Mouse (Mus musculus): ENCODE measurements around the gene Hnrnpr. TPM values are rescaled to one million over a fixed set of nuclear protein-coding genes. Genes with fewer than 3 reads are reported as not detected.

Hnrnpr gene
- 217 and 281 TPM in 2 replicates for total RNA-seq (2017)

DNA sequence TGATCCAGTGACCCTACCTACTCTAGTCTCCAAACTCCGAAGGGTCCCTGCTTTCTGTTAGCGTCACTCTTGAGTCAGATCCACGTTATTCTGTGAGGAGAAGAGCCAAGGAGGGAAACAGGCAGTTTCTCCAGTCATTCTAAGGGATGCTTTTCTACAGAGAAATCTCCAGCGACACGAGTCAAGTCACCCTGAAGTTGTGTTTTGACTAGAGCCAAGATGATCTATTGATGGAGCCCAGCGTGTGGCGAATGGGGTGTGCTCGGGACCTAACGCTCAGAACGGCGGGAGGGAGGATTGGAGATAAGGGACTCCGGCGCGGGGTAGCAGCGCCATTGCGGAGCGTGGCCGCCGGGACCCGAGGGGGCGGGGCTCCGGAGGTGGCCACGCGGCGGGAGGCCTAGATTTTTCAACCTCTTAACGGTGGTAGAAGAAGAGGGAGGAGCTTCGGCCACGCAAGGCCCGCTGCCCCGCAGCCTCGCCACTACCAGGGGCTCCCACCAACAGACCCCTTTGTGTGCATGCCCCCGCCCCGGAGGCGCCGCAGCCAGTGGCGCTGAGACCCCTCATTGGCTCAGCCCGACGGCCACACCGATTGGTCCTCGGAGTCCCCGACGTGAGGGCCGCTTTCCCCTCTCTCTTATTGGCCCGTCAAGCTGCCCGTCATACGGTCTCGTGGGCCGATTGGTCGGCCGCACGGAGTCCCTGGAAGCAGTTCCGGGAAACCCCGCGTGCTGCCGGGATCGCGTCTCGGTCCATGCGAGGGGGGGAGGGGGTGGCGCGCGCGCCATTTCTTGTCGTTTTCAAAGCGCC lies at the start of gene Hnrnpr:
TSS of gene Hnrnpr (plus strand) at position 714 of the 813 bp plus-strand sequence.
- ATAC-seq (replicated peaks in 1 of 2; ENCODE audit: insufficient read depth in 1 of 2, low FRiP score in 2 of 2, low TSS enrichment in 1 of 2, low read depth in 1 of 2, poor library complexity in 2 of 2, severe bottlenecking in 2 of 2) = peak; percentile 98 to 99

DNA sequence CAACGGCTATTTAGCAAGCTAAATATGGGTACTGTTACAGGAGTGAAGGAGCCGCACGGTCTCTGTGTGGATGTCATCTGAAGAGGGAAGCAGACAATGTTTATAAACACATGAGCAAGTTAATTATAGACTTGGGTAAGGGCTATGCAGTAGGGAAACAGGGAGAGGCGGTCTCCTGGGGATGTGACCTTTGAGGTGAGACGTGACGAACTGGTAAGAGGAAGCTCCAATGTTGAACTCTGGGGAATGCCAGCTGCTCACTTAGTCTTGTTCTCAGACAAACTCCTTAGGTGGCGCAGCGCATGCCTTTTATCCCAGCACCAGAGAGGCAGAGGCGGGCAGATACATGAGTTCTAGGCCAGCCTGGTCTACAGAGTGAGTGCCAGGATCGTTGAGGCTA lies 48.8 kb upstream of the Hnrnpr start:
- ATAC-seq (replicated peaks in 1 of 2; ENCODE audit: insufficient read depth in 1 of 2, low FRiP score in 2 of 2, low TSS enrichment in 1 of 2, low read depth in 1 of 2, poor library complexity in 2 of 2, severe bottlenecking in 2 of 2) = no peak

DNA sequence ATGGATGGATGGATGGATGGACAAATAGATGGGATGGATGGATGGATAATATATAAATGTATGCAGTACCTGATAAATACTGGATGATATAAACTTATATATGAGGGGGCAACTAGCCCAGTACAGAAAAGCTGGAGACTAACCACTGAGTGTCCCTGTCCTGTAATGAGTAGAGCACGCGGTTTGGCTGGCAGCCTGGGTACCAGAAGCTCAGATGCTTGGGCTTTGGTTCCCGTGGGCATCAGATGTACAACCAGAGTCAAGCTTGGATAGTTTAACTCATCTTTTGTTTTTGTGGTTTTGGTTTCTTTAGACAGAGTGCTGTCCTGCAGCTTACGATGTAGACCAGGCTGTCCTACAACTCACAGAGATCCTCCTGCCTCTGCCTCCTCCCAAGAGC lies 47.2 kb upstream of the Hnrnpr start:
- ATAC-seq (replicated peaks in 1 of 2; ENCODE audit: insufficient read depth in 1 of 2, low FRiP score in 2 of 2, low TSS enrichment in 1 of 2, low read depth in 1 of 2, poor library complexity in 2 of 2, severe bottlenecking in 2 of 2) = no peak

DNA sequence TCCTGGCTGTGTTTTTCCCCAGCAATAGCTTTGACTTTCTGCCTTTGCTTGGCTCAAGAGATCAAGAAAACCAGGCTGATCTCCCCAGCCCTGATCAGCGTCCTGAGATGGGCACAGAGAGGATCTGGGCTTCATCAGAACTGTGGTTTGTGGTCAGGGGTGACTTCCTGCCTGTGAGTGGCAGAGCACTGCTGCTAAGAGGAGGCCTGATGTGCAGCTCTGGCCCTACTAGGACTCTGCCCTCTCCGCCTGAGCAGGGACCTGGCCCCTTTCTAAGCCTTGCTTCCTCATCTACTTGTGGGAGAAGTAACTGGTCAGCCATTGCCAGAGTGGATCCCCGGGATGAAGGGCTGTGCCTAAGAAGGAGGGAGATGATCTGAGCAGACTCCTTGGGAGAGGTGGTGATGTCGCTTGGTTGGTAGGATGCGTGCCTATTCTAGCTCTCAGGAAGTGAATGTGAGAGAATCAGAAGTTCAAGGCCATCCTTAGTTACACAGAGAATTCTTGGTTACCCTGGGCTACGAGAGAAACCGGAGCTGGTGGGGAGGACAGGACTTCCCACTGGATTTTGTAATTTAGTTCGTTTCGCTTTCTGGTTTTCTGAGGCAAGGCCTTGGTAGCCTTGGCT lies 43.9 kb upstream of the Hnrnpr start:
- peak; percentile 95 to 96 for ATAC-seq (replicated peaks in 1 of 2; ENCODE audit: insufficient read depth in 1 of 2, low FRiP score in 2 of 2, low TSS enrichment in 1 of 2, low read depth in 1 of 2, poor library complexity in 2 of 2, severe bottlenecking in 2 of 2)

DNA sequence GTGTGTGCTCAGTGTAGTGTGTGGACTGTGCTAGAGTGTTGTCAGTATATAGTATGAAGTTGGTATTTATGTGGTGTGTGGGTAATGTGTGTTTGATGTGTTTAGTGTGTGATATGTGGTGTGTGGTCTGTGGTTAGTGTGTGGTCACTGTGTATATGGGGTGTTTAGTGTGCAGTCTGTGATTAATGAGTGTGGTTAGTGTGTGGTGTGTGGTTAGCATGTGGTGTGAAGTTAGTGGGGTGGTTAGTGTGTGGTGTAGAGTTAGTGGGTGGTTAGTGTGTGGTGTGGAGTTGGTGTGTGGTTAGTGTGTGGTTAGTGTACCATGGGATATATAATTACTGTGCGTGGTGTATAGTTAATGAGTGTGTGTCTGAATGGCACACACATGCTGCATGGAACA lies 41.8 kb upstream of the Hnrnpr start:
- ATAC-seq (replicated peaks in 1 of 2; ENCODE audit: insufficient read depth in 1 of 2, low FRiP score in 2 of 2, low TSS enrichment in 1 of 2, low read depth in 1 of 2, poor library complexity in 2 of 2, severe bottlenecking in 2 of 2) = no peak

DNA sequence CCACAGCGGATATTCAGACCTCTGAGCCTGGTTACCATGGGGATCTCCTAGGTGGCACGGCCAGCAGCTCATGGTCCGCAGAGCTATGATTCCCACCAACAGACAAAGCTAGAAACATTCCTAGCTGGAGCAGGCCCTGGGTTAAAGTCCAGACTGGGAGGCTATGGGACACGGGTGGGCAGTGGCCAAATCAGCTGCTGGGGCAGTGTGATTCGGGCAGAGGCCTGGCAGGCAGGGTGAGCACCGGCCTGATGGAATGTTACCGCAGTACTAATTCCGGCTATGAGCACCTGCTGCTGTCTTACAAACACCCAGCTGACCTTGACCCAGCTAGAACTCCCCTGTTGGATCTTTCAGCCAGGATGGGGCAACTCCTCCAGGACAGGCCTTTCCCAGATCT lies 40.1 kb upstream of the Hnrnpr start:
- ATAC-seq (replicated peaks in 1 of 2; ENCODE audit: insufficient read depth in 1 of 2, low FRiP score in 2 of 2, low TSS enrichment in 1 of 2, low read depth in 1 of 2, poor library complexity in 2 of 2, severe bottlenecking in 2 of 2) = no peak

DNA sequence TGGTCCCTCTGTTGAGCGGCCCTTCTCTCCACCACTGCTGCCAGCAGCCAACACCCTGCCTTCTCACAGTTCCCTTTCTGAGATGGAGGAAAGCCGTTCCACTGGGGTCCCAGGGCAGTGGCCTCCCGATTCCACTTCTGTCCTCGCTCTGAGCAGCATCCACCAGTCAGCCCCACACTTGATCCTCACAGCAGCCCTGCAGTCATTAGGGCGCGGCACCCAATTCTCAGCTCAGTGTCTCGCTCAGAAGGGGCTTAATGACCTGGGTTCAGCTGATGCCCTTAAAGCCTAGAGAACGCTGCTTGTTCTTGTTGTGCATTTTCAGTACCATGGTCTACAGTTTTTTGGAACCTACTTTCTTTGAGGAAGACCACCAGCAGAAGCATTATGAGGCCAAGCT lies 29.6 kb upstream of the Hnrnpr start:
- ATAC-seq (replicated peaks in 1 of 2; ENCODE audit: insufficient read depth in 1 of 2, low FRiP score in 2 of 2, low TSS enrichment in 1 of 2, low read depth in 1 of 2, poor library complexity in 2 of 2, severe bottlenecking in 2 of 2) = no peak

DNA sequence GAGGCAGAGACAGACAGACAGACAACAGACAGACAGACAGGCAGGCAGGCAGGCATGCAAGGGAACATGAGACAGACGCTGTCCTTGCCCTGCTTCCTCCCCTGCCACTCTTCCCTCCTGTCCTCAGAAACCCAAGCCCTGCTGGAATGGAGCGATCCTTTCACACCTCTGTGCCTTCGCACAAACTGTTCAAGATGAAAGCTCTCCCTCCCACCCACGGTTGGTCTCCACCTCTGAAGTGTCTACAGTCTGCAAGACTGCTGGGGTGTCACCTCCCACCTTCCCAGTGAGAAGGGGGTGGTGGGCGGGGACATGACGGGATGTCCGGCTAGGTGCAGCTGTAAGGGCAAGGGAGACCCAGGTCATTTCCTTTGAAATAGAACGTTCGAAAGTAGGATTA lies 29.1 kb upstream of the Hnrnpr start:
- no peak for ATAC-seq (replicated peaks in 1 of 2; ENCODE audit: insufficient read depth in 1 of 2, low FRiP score in 2 of 2, low TSS enrichment in 1 of 2, low read depth in 1 of 2, poor library complexity in 2 of 2, severe bottlenecking in 2 of 2)

DNA sequence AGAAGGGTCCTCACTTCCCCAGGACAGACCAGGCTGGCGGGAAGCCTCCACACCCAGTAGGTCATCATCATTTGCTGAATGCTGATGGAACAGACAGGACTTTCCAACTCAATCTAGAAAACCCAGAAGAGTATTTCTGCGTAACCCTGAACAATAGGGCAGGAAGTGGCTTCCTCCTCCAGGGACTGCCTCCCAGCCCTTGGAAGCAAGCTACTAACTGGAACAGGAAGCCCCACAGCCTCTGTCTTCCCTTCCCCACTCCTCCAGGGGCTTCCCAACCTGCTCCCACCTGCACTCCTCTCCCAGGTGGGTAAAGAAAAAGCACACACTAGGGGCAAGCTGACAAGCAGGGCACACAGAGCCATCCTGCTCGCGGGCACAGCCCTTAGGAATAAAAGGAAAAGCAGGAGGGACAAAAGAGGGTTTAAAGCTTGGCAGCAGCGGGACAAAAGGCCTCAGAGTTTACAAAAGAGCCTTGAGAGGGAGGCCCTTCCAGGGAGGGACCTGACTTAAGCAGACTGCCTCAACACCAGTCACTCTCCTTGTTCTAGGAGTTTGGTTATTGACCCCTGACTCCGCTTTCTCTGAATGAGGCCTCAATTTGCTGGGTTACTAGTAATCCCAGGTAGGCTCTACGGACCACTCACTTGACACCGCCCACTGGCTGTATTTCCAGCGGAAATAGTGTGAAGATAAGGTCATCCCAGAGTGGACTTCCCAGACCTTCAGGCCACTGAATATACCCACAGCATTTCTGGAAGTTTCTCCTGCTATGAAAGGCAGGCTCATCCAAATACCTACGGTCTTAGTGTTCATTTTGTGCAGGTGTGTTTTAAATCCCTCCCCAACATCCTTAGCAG lies 27.9 kb upstream of the Hnrnpr start:
- no peak for ATAC-seq (replicated peaks in 1 of 2; ENCODE audit: insufficient read depth in 1 of 2, low FRiP score in 2 of 2, low TSS enrichment in 1 of 2, low read depth in 1 of 2, poor library complexity in 2 of 2, severe bottlenecking in 2 of 2)

DNA sequence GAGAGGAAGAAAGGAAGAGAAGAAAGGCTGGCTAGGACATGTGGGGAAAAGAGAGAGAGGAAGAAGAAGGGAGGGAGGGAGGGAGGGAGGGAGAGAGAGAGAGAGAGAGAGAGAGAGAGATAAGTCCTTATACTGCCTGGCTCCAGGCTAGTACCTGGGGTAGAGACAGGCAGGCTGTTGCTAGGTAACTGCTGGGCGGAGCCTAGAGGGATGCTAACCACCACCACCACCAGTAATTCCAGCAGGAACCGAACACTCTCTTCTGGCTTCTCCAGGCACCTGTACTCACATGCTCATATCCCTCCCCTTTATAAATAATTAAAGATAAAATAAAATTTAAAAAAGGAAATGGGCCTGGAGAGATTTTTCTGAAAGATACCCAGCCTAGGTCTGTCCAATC lies 27.0 kb upstream of the Hnrnpr start:
- ATAC-seq (replicated peaks in 1 of 2; ENCODE audit: insufficient read depth in 1 of 2, low FRiP score in 2 of 2, low TSS enrichment in 1 of 2, low read depth in 1 of 2, poor library complexity in 2 of 2, severe bottlenecking in 2 of 2) = no peak

DNA sequence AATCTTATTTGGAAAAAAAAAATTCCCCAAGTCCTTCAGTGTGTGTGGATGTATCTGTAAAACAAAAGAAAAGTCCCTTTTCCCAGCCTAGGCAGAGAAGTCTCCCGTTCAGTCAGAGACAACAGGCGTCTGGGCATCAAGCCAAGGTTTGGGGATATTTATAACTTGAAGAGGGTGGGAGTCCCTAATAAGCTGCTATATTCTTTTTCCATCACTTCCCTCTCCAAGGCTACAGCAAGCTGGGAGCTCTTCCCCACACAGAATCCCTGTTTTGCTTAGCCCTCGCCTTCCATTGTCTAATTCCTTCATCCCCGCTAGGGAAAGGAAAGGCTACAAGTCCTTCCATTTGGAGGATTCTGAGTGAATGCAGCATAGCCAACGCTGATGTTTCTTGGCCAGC lies 26.3 kb upstream of the Hnrnpr start, which contains the start of gene Zfp46:
TSS of gene Zfp46 (plus strand) at position 229 of the 400 bp plus-strand sequence.
- ATAC-seq (replicated peaks in 1 of 2; ENCODE audit: insufficient read depth in 1 of 2, low FRiP score in 2 of 2, low TSS enrichment in 1 of 2, low read depth in 1 of 2, poor library complexity in 2 of 2, severe bottlenecking in 2 of 2) = no peak

DNA sequence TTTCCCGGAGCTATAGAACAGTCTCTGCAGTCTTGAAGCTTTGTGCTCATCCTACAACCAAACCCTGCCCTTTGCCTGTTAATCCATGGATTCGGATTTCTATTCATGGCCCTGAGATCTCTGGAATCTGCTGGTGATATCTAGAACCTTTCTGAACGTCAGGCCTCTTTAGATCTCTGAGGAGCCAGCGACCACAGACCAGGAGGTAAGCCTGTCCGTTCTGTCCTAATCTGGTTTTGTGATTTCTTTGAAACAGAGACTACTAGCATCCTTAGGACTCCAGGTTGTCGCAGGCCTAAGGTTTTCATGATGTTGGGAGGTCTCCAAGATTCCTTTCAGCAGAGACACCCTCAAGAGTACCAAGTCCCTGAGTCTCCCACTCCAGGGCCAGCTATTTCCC lies 25.9 kb upstream of the Hnrnpr start:
- ATAC-seq (replicated peaks in 1 of 2; ENCODE audit: insufficient read depth in 1 of 2, low FRiP score in 2 of 2, low TSS enrichment in 1 of 2, low read depth in 1 of 2, poor library complexity in 2 of 2, severe bottlenecking in 2 of 2) = no peak

DNA sequence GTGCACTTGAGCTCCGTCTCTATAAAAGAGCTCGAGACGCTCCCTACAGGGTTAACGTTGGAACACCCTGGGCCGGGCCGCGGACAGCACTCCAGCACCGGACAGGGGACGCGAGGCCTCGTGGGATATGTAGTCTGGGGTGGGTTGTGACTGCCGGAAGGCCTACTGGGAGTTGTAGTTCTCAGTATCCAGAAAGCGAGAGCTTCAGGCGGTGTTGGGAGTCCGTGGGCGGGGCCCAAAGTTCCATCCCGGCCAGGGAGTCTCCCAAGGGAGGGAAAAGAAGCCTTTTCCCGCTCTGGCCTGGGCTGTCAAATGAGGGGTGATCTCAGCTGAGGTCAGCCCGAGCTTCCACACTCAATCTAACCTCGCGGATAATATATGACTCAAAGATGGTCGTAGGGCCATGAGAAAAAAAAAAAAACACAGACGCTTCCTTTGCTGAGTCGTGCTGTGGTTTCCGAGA lies 25.4 kb upstream of the Hnrnpr start:
- peak; percentile 86 to 92 for ATAC-seq (replicated peaks in 1 of 2; ENCODE audit: insufficient read depth in 1 of 2, low FRiP score in 2 of 2, low TSS enrichment in 1 of 2, low read depth in 1 of 2, poor library complexity in 2 of 2, severe bottlenecking in 2 of 2)

DNA sequence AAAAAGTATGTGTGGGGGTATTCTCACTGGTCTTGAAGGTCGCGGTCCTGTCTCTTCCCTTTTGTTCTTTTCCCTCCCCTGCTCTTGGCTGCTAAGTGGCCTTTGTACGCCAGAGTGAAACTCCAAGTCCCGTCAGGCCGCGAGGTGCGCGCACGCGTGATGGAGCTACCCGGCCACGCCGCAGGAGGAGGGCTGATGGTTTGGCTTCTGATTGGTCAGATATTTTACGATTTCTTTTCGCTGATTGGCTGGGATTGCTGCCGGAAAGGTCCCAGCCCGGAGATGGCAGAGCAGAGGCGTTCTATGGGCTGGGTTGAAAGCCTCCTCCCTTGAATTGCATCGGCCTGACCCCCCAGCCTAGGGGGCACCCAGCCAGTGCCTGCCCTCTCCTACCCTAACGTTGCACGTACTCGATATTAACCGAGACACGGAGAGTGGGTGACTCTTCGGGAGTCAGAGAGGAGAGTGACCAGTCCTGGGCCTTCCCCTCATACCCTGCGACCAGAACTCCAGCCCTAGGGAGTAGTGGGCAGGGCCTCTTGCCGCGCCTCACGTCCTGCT lies 24.9 kb upstream of the Hnrnpr start:
- ATAC-seq (replicated peaks in 1 of 2; ENCODE audit: insufficient read depth in 1 of 2, low FRiP score in 2 of 2, low TSS enrichment in 1 of 2, low read depth in 1 of 2, poor library complexity in 2 of 2, severe bottlenecking in 2 of 2) = peak; percentile 94 to 95

DNA sequence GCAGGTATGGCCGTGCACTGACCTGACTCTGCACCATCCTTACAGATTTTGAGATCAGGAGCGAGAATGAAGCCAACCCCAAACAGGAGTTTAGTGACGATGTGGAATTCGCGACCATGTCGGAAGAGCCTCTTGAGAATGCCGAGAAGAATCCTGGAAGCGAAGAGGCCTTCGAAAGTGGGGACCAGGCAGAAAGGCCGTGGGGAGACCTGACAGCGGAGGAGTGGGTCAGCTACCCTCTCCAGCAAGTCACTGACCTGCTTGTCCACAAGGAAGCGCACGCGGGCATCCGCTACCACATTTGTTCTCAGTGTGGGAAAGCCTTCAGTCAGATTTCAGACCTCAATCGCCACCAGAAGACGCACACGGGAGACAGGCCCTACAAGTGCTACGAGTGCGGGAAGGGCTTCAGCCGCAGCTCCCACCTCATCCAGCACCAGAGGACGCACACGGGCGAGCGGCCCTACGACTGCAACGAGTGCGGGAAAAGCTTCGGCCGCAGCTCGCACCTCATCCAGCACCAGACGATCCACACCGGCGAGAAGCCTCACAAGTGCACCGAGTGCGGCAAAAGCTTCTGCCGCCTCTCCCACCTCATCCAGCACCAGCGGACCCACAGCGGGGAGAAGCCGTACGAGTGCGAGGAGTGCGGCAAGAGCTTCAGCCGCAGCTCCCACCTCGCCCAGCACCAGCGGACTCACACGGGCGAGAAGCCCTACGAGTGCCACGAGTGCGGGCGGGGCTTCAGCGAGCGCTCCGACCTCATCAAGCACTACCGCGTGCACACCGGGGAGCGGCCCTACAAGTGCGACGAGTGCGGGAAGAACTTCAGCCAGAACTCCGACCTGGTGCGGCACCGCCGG lies 20.6 kb upstream of the Hnrnpr start:
- no peak for ATAC-seq (replicated peaks in 1 of 2; ENCODE audit: insufficient read depth in 1 of 2, low FRiP score in 2 of 2, low TSS enrichment in 1 of 2, low read depth in 1 of 2, poor library complexity in 2 of 2, severe bottlenecking in 2 of 2)

DNA sequence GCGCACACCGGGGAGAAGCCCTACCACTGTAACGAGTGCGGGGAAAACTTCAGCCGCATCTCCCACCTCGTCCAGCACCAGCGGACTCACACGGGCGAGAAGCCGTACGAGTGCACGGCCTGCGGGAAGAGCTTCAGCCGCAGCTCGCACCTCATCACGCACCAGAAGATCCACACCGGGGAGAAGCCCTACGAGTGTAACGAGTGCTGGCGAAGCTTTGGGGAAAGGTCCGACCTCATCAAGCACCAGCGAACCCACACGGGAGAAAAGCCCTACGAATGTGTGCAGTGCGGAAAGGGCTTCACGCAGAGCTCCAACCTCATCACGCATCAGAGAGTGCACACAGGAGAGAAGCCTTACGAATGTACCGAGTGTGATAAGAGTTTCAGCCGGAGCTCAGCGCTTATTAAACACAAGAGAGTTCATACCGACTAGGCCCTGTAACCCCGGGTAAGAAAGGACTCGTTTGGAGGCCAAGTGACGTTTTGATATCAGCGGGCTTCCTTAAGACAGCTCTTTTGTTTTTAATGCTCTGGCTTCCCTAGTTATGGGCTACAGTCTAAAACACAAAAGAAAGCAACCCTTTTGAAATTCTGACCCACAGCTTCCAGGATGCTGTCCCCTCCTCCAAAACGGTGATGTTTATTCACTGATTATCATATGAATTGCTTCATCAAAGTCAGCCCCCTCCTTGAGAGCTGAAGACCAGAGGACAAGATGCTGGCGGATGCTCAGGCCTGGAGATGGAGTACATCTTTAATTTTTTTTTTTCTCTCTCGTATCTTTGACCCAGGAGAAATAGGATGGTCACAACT lies 19.8 kb upstream of the Hnrnpr start:
- ATAC-seq (replicated peaks in 1 of 2; ENCODE audit: insufficient read depth in 1 of 2, low FRiP score in 2 of 2, low TSS enrichment in 1 of 2, low read depth in 1 of 2, poor library complexity in 2 of 2, severe bottlenecking in 2 of 2) = no peak

All from hematopoietic stem cell, adult 5-6 weeks (primary cell).